Mouse (Mus musculus): ENCODE data around the gene Oaz3. TPM values are rescaled to one million over a fixed set of nuclear protein-coding genes. Genes with fewer than 3 reads are reported as not detected.

Oaz3 gene
- polyA plus RNA-seq, 1 experiment from 2014 or later = 1.7 TPM

GRCm38 (mm10) chr3:94398943-94399481, 44.7 kb downstream of the Oaz3 start:
- H3K9me3 ChIP-seq (ENCODE audit: control insufficient read depth, low read length) = no peaks in the 10 kb centered on the region
- peak overlapping the region; percentile 10; the same call in 1 of the 2 replicates for H3K27ac ChIP-seq (ENCODE audit: low read depth, low read length)
- peak; percentile 77 for ATAC-seq
- peak overlapping the region; percentile 67 for H3K4me2 ChIP-seq (ENCODE audit: low read length)
- peak overlapping the region; percentile 40 for H3K4me3 ChIP-seq (ENCODE audit: low read length)
- WGBS = under 1% methylated on average over 19 of the region's 20 CpGs
- no peaks in the 10 kb centered on the region for H3K36me3 ChIP-seq (ENCODE audit: control insufficient read depth, insufficient read depth, low read length)
- H3K9ac ChIP-seq (ENCODE audit: low read depth, low read length) = peak overlapping the region; percentile 60
- H3K4me1 ChIP-seq (ENCODE audit: control insufficient read depth, insufficient read depth, low read depth, low read length) = peaks cover 9% of the 10 kb centered on the region
- H3K27me3 ChIP-seq (replicated peaks; ENCODE audit: control insufficient read depth, insufficient read depth, low read length) = no peaks in the 10 kb centered on the region

- peaks cover 9% of the 10 kb centered on the region for H3K4me1 ChIP-seq (ENCODE audit: control insufficient read depth, insufficient read depth, low read depth, low read length)
- no peak; the same call in 1 of the 2 replicates for ATAC-seq
- no peaks in the 10 kb centered on the region for H3K27me3 ChIP-seq (replicated peaks; ENCODE audit: control insufficient read depth, insufficient read depth, low read length)
- no peaks in the 10 kb centered on the region for H3K36me3 ChIP-seq (ENCODE audit: control insufficient read depth, insufficient read depth, low read length)
- WGBS = 70% methylated on average over 6 of the region's 6 CpGs
- H3K4me3 ChIP-seq (ENCODE audit: low read length) = peak within 1 kb of the TSS; percentile 40
- peak within 1 kb of the TSS; percentile 10; the same call in 1 of the 2 replicates for H3K27ac ChIP-seq (ENCODE audit: low read depth, low read length)
- H3K9ac ChIP-seq (ENCODE audit: low read depth, low read length) = peak within 1 kb of the TSS; percentile 60
- no peaks in the 10 kb centered on the region for H3K9me3 ChIP-seq (ENCODE audit: control insufficient read depth, low read length)
- peak within 1 kb of the TSS; percentile 67 for H3K4me2 ChIP-seq (ENCODE audit: low read length)
Measured at GRCm38 (mm10) chr3:94398217-94398616, 45.5 kb downstream of the Oaz3 start, which contains the start of gene Lingo4. Gene Lingo4, plus strand, starts transcription at chr3:94398517.

GRCm38 (mm10) chr3:94396851-94397250, 46.9 kb downstream of the Oaz3 start:
- Histone ChIP-seq H3K4me3 (ENCODE audit: low read length) (no peak overlapping the region), H3K27me3 (replicated peaks; ENCODE audit: control insufficient read depth, insufficient read depth, low read length) (no peaks in the 10 kb centered on the region), H3K27ac (ENCODE audit: low read depth, low read length) (no peak overlapping the region), H3K9me3 (ENCODE audit: control insufficient read depth, low read length) (no peaks in the 10 kb centered on the region), H3K36me3 (ENCODE audit: control insufficient read depth, insufficient read depth, low read length) (no peaks in the 10 kb centered on the region), H3K4me2 (ENCODE audit: low read length) (no peak overlapping the region), H3K4me1 (ENCODE audit: control insufficient read depth, insufficient read depth, low read depth, low read length) (peaks cover 9% of the 10 kb centered on the region), H3K9ac (ENCODE audit: low read depth, low read length) (no peak overlapping the region)
- ATAC-seq = no peak
- whole genome bisulfite sequencing = 77% methylated on average over 4 of the region's 4 CpGs

- no peak overlapping the region for H3K9ac ChIP-seq (ENCODE audit: low read depth, low read length)
- no peak for ATAC-seq
- H3K27ac ChIP-seq (ENCODE audit: low read depth, low read length) = no peak overlapping the region
- no peak overlapping the region for H3K4me2 ChIP-seq (ENCODE audit: low read length)
- 86% methylated on average over 1 of the region's 1 CpGs for WGBS
- no peak overlapping the region for H3K4me3 ChIP-seq (ENCODE audit: low read length)
- no peaks in the 10 kb centered on the region for H3K27me3 ChIP-seq (replicated peaks; ENCODE audit: control insufficient read depth, insufficient read depth, low read length)
- no peaks in the 10 kb centered on the region for H3K36me3 ChIP-seq (ENCODE audit: control insufficient read depth, insufficient read depth, low read length)
- no peaks in the 10 kb centered on the region for H3K9me3 ChIP-seq (ENCODE audit: control insufficient read depth, low read length)
- H3K4me1 ChIP-seq (ENCODE audit: control insufficient read depth, insufficient read depth, low read depth, low read length) = peaks cover 9% of the 10 kb centered on the region
Measured at GRCm38 (mm10) chr3:94396336-94396735, 47.4 kb downstream of the Oaz3 start.

GRCm38 (mm10) chr3:94393049-94393448, 50.7 kb downstream of the Oaz3 start:
- no peak overlapping the region for H3K27ac ChIP-seq (ENCODE audit: low read depth, low read length)
- no peak overlapping the region for H3K9ac ChIP-seq (ENCODE audit: low read depth, low read length)
- no peaks in the 10 kb centered on the region for H3K36me3 ChIP-seq (ENCODE audit: control insufficient read depth, insufficient read depth, low read length)
- no peak overlapping the region for H3K4me2 ChIP-seq (ENCODE audit: low read length)
- H3K9me3 ChIP-seq (ENCODE audit: control insufficient read depth, low read length) = no peaks in the 10 kb centered on the region
- H3K4me1 ChIP-seq (ENCODE audit: control insufficient read depth, insufficient read depth, low read depth, low read length) = no peaks in the 10 kb centered on the region
- H3K4me3 ChIP-seq (ENCODE audit: low read length) = no peak overlapping the region
- no peaks in the 10 kb centered on the region for H3K27me3 ChIP-seq (replicated peaks; ENCODE audit: control insufficient read depth, insufficient read depth, low read length)
- ATAC-seq = 0 out of 2 replicates have a peak, but pooled peaks have one; percentile 22
- 65% methylated on average over 4 of the region's 4 CpGs for WGBS

GRCm38 (mm10) chr3:94392128-94392527, 51.6 kb downstream of the Oaz3 start:
- no peaks in the 10 kb centered on the region for H3K36me3 ChIP-seq (ENCODE audit: control insufficient read depth, insufficient read depth, low read length)
- no peaks in the 10 kb centered on the region for H3K27me3 ChIP-seq (replicated peaks; ENCODE audit: control insufficient read depth, insufficient read depth, low read length)
- no peak overlapping the region for H3K4me3 ChIP-seq (ENCODE audit: low read length)
- WGBS = 91% methylated on average over 2 of the region's 2 CpGs
- H3K9ac ChIP-seq (ENCODE audit: low read depth, low read length) = no peak overlapping the region
- H3K4me2 ChIP-seq (ENCODE audit: low read length) = no peak overlapping the region
- H3K27ac ChIP-seq (ENCODE audit: low read depth, low read length) = no peak overlapping the region
- no peaks in the 10 kb centered on the region for H3K9me3 ChIP-seq (ENCODE audit: control insufficient read depth, low read length)
- H3K4me1 ChIP-seq (ENCODE audit: control insufficient read depth, insufficient read depth, low read depth, low read length) = no peaks in the 10 kb centered on the region
- ATAC-seq = no peak

GRCm38 (mm10) chr3:94391001-94391400, 52.7 kb downstream of the Oaz3 start:
- Histone ChIP-seq H3K4me3 (ENCODE audit: low read length) (no peak overlapping the region), H3K9ac (ENCODE audit: low read depth, low read length) (no peak overlapping the region), H3K27me3 (replicated peaks; ENCODE audit: control insufficient read depth, insufficient read depth, low read length) (no peaks in the 10 kb centered on the region), H3K4me2 (ENCODE audit: low read length) (no peak overlapping the region), H3K36me3 (ENCODE audit: control insufficient read depth, insufficient read depth, low read length) (no peaks in the 10 kb centered on the region), H3K4me1 (ENCODE audit: control insufficient read depth, insufficient read depth, low read depth, low read length) (no peaks in the 10 kb centered on the region), H3K27ac (ENCODE audit: low read depth, low read length) (no peak overlapping the region), H3K9me3 (ENCODE audit: control insufficient read depth, low read length) (no peaks in the 10 kb centered on the region)
- WGBS = 69% methylated on average over 5 of the region's 5 CpGs
- peak; percentile 54; the same call in 1 of the 2 replicates for ATAC-seq

- WGBS = 92% methylated on average over 16 of the region's 16 CpGs
- no peak for ATAC-seq
- H3K4me2 ChIP-seq (ENCODE audit: low read length) = no peak overlapping the region
Measured at GRCm38 (mm10) chr3:94389420-94389819, 54.3 kb downstream of the Oaz3 start.

GRCm38 (mm10) chr3:94388047-94388446, 55.7 kb downstream of the Oaz3 start:
- no peak for ATAC-seq
- Histone ChIP-seq H3K4me1 (ENCODE audit: control insufficient read depth, insufficient read depth, low read depth, low read length) (no peaks in the 10 kb centered on the region), H3K9ac (ENCODE audit: low read depth, low read length) (no peak overlapping the region), H3K9me3 (ENCODE audit: control insufficient read depth, low read length) (no peaks in the 10 kb centered on the region), H3K4me2 (ENCODE audit: low read length) (no peak overlapping the region), H3K4me3 (ENCODE audit: low read length) (no peak overlapping the region), H3K27me3 (replicated peaks; ENCODE audit: control insufficient read depth, insufficient read depth, low read length) (no peaks in the 10 kb centered on the region), H3K27ac (ENCODE audit: low read depth, low read length) (no peak overlapping the region), H3K36me3 (ENCODE audit: control insufficient read depth, insufficient read depth, low read length) (no peaks in the 10 kb centered on the region)
- WGBS = 83% methylated on average over 5 of the region's 5 CpGs

More at GRCm38 (mm10) chr3:94389420-94389819, 54.3 kb downstream of the Oaz3 start:
- no peak overlapping the region for H3K27ac ChIP-seq (ENCODE audit: low read depth, low read length)
- no peaks in the 10 kb centered on the region for H3K27me3 ChIP-seq (replicated peaks; ENCODE audit: control insufficient read depth, insufficient read depth, low read length)
- H3K9ac ChIP-seq (ENCODE audit: low read depth, low read length) = no peak overlapping the region
- H3K9me3 ChIP-seq (ENCODE audit: control insufficient read depth, low read length) = no peaks in the 10 kb centered on the region
- H3K4me3 ChIP-seq (ENCODE audit: low read length) = no peak overlapping the region
- H3K4me1 ChIP-seq (ENCODE audit: control insufficient read depth, insufficient read depth, low read depth, low read length) = no peaks in the 10 kb centered on the region
- H3K36me3 ChIP-seq (ENCODE audit: control insufficient read depth, insufficient read depth, low read length) = no peaks in the 10 kb centered on the region
